Mouse (Mus musculus): ENCODE results near the gene Fbxl18. TPM values are rescaled to one million over a fixed set of nuclear protein-coding genes. Genes with fewer than 3 reads are reported as not detected.
A peak's percentile ranks its signal among the peaks of the same experiment; 100 is the strongest.
"Not testable (repeated sequence)": the region's sequence is repeated elsewhere in the genome, so short reads cannot be mapped to it uniquely, and the experiment has no call there.

Gene Fbxl18
- polyA plus RNA-seq, 1 experiment from 2014 or later = 17.8 TPM

DNA sequence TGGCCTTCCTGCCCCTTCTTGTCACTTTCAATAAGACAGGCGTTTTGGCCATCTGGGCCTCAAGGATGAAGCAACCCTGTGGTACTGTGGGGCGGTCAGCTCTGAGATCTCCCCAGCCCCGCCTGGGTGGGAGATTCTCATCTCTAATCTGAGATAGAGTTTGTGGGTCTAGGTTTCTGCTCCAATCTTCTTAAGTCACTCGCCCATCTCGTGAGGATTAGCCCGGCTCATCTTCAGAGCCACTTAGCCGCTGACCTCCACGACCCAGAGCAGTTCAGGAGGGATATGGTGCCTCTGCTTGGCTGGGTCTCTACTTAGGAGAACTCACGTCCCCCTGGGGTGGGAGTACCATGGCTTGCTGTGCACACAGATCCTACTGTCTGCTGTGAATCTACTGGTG, 44.7 kb downstream of the Fbxl18 start:
- H3K4me2 ChIP-seq = no peak overlapping the region
- no peaks in the 10 kb centered on the region for H3K9me3 ChIP-seq (replicated peaks)
- 73% methylated on average over 9 of the region's 9 CpGs for WGBS
- no peak for ATAC-seq (replicated peaks; ENCODE audit: low FRiP score)
- no peak overlapping the region for H3K9ac ChIP-seq
- no peaks in the 10 kb centered on the region for H3K27me3 ChIP-seq
- H3K4me1 ChIP-seq = no peaks in the 10 kb centered on the region
- H3K4me3 ChIP-seq (replicated peaks) = no peak overlapping the region
- no peaks in the 10 kb centered on the region for H3K36me3 ChIP-seq
- H3K27ac ChIP-seq = no peak overlapping the region

DNA sequence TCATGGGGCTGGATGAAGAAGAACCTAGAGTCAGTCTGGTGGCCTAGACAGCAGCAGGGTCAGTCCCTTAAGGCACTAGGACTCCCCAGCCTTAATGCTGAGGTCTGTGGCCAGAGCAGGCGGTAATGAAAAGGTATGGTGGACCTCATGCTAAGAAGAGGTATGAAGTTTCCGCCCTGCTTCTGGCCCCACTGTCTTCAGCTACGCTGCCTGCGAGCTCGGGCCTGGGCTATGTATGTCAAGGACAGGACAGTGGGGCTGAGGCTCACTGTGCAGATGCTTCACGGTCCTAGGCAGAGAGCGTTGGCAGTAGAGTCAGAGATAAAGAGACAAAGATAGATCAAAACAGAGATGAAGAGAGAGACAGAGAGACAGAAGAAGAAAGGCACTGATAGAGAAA, 46.3 kb downstream of the Fbxl18 start:
- H3K27ac ChIP-seq = no peak overlapping the region
- whole genome bisulfite sequencing = 91% methylated on average over 7 of the region's 7 CpGs
- H3K36me3 ChIP-seq = no peaks in the 10 kb centered on the region
- H3K4me3 ChIP-seq (replicated peaks) = no peak overlapping the region
- H3K27me3 ChIP-seq = no peaks in the 10 kb centered on the region
- H3K9me3 ChIP-seq (replicated peaks) = no peaks in the 10 kb centered on the region
- no peak for ATAC-seq (replicated peaks; ENCODE audit: low FRiP score)
- H3K4me1 ChIP-seq = no peaks in the 10 kb centered on the region
- no peak overlapping the region for H3K4me2 ChIP-seq
- H3K9ac ChIP-seq = no peak overlapping the region

DNA sequence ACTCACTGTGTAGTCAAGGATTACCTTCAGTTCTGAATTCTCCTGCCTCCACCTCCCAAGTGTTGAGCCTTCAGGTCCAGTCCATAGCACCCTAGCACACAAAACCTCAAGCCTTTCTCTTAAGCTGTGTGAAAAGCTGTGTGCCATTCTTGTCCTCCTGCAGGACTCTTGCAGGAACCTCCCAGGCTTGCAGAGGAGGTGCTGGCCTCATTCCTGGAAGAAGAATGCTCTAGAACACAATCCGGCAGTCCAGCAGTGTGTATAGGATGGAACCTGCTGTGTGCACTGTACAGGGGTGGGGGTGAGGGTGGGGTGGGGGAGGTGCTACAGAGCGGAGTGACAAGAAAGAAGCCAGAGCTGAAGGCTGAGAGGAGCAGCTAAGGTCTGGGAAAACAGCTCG, 47.1 kb downstream of the Fbxl18 start:
- no peaks in the 10 kb centered on the region for H3K27me3 ChIP-seq
- no peaks in the 10 kb centered on the region for H3K4me1 ChIP-seq
- no peak for ATAC-seq (replicated peaks; ENCODE audit: low FRiP score)
- H3K9ac ChIP-seq = no peak overlapping the region
- no peak overlapping the region for H3K4me2 ChIP-seq
- H3K9me3 ChIP-seq (replicated peaks) = no peaks in the 10 kb centered on the region
- H3K27ac ChIP-seq = no peak overlapping the region
- H3K36me3 ChIP-seq = no peaks in the 10 kb centered on the region
- 63% methylated on average over 3 of the region's 3 CpGs for WGBS
- H3K4me3 ChIP-seq (replicated peaks) = no peak overlapping the region

DNA sequence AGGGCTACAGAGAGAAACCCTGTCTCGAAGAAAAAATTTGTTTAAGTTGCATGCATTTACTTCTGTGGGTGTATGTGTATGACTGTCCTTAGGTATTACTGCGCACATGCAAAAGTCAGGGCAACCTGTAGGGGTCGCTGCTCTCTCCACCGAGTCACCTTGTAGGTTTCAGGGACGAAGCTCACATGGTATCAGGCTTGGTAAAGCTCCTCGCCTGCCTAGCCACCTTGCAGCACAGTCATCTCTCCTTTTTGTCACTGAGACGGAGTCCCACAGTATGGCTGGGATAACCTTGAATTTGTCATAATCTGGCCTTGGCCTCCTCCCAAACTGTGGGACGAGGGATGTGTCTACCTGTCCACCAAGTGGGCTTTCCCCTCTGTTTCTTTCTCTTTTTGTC, 50.8 kb downstream of the Fbxl18 start:
- Histone ChIP-seq H3K27me3 (no peaks in the 10 kb centered on the region), H3K4me3 (replicated peaks) (no peak overlapping the region), H3K36me3 (no peaks in the 10 kb centered on the region), H3K4me2 (no peak overlapping the region), H3K4me1 (peaks cover 15% of the 10 kb centered on the region), H3K9me3 (replicated peaks) (no peaks in the 10 kb centered on the region), H3K9ac (no peak overlapping the region), H3K27ac (no peak overlapping the region)
- WGBS = 69% methylated on average over 8 of the region's 8 CpGs
- no peak for ATAC-seq (replicated peaks; ENCODE audit: low FRiP score)

DNA sequence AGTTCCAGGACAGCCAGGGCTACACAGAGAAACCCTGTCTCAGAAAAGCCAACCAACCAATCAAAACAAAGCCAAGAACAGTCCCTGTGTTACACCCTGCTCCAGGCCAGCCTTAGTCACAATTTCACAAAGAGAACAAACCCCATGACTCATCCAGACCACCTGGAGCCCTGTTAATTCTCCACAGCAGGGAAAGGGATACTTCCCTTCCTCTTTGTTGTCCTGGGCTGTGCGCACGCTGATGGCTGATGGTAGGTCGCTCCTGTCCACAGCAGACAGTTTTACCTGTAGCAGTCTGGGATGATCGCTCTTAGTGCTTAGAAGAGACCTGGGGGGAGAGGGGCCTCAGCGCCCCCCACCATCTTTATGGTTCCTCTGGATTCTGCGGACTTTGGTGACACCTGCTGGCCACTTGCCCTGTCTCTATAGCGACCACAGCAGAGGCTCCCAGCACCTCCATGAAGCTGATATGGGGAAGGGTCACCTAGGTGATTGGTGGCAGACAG, 53.0 kb downstream of the Fbxl18 start:
- Histone ChIP-seq H3K4me1 (peaks cover 15% of the 10 kb centered on the region), H3K36me3 (no peaks in the 10 kb centered on the region), H3K27me3 (no peaks in the 10 kb centered on the region), H3K9me3 (replicated peaks) (no peaks in the 10 kb centered on the region), H3K4me2 (peak overlapping the region; percentile 19; the same call in 1 of the 2 replicates), H3K27ac (0 out of 2 replicates have a peak overlapping the region, but pooled peaks have one; percentile 10), H3K4me3 (replicated peaks) (no peak overlapping the region), H3K9ac (no peak overlapping the region)
- WGBS = 31% methylated on average over 7 of the region's 7 CpGs
- 0 out of 2 replicates have a peak, but pooled peaks have one; percentile 41 for ATAC-seq (replicated peaks; ENCODE audit: low FRiP score)

DNA sequence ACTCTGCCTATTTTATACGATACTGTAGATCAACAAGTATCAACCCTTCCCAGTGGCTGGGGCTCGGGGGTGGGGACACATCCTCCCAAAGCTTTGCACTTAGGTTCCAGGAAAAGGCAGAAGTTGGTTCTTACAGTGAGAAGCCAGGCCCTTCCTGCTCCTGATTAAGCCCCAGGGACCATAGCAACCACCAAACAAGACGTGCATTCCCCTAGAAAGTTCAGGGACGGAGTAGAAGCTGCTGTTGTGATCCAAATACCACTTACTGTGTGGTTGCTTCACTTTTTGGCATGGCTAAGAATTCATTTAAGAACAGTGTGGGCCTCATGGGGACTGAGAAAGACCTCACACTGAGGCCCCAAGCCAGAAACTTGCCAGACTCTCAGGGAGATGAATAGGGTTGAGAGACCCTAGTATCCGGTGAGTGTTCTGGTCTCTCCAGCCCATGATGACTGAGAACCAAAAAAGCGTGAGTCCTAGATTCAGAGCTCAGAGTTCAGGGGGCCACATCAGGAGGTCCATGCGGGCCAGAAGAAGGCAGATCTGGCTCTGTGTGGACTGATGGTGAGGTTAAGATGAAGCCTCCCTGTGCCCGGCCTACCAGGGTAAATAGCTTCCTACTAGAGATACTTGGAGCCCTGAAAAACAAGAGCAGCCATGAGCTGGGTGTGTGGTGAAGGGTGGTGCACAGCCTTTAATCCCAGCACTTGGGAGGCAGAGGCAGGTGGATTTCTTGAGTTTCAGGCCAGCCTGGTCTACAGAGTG, 53.7 kb downstream of the Fbxl18 start:
- Histone ChIP-seq H3K27me3 (no peaks in the 10 kb centered on the region), H3K27ac (peak overlapping the region; percentile 10; the same call in 1 of the 2 replicates), H3K4me2 (no peak overlapping the region), H3K9ac (no peak overlapping the region), H3K4me1 (peaks cover 15% of the 10 kb centered on the region), H3K9me3 (replicated peaks) (no peaks in the 10 kb centered on the region), H3K4me3 (replicated peaks) (no peak overlapping the region), H3K36me3 (no peaks in the 10 kb centered on the region)
- ATAC-seq (replicated peaks; ENCODE audit: low FRiP score) = no peak
- 66% methylated on average over 8 of the region's 8 CpGs for WGBS

DNA sequence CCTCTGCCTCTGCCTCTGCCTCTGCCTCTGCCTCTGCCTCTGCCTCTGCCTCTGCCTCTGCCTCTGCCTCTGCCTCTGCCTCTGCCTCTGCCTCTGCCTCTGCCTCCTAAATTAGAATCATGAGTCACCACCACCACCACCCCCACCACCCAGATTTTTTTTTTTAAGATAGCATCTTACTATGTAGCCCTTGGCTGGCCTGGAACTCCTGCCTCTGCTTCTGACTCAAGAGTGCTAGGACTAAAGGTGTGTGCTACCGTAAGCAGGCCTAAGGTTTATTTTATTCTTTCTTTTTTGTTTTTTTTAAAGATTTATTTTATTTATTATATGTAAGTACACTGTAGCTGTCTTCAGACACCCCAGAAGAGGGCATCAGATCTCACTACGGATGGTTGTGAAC, 57.8 kb downstream of the Fbxl18 start:
- not testable (repeated sequence) for H3K9me3 ChIP-seq (replicated peaks); H3K27me3 ChIP-seq; ATAC-seq (replicated peaks; ENCODE audit: low FRiP score); H3K4me2 ChIP-seq; H3K9ac ChIP-seq; H3K36me3 ChIP-seq; H3K4me3 ChIP-seq (replicated peaks); H3K27ac ChIP-seq
- WGBS = 96% methylated on average over 2 of the region's 2 CpGs
- peaks cover 15% of the 10 kb centered on the region for H3K4me1 ChIP-seq

DNA sequence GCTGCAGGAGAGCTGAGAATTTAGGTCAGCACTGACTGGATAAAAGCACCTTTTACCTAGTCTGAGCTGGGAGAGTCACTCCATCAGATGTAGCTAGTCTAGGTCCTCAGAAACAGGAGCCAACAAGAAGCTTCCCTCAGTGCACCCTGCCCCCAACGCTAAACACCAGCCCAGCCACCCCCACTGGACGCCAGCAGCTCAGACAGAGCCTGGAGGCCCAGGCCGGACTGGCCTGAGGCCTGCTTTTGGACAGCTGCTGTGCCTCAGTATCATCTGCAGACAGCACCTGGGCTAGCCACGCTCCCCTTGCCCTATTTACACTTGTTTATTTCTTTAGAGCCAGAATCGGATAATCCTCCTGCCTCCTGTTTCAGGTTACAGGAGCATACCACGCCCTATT, 58.3 kb downstream of the Fbxl18 start:
- Histone ChIP-seq H3K9me3 (replicated peaks) (no peaks in the 10 kb centered on the region), H3K27ac (no peak overlapping the region), H3K4me1 (peaks cover 12% of the 10 kb centered on the region), H3K4me3 (replicated peaks) (no peak overlapping the region), H3K27me3 (no peaks in the 10 kb centered on the region), H3K9ac (no peak overlapping the region), H3K4me2 (no peak overlapping the region), H3K36me3 (no peaks in the 10 kb centered on the region)
- 61% methylated on average over 6 of the region's 6 CpGs for WGBS
- ATAC-seq (replicated peaks; ENCODE audit: low FRiP score) = no peak

DNA sequence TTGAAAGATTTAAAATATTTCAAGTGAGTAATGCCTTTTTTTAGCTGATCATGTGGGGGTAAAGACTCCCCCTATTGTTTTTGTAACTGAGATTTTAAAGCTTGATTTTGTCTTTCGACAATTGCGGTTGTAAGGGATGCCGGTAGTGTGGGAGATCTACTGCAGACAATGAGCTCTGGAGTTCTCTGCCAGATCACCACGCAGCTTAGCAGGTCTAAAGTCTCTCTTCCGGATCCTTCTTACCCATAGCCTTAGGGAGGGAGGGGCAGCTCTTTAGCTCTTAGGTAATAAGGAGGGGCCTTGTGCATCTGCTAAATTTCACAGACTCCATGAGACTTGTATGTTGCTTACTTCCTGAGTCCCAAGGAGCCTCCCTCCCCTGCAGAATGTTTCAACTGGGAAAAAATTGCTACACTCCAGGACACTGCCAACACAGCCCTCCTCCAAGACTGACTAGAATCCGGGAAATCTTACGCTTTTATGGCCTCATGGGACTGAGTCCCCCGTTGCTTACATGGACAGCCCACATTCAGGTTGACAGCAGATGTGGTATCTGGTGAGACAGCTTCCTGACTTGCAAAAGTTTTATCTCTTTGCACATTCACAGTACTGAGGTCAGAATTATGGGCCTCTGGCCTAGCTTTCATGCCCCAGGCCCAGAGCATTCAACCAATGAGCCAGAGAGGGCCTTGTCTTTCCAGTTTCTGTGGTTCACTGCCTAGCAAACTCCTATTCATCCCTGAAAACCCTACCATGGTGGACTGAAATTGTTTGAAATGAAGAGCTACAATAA, 61.4 kb downstream of the Fbxl18 start:
- H3K4me1 ChIP-seq = no peaks in the 10 kb centered on the region
- no peak overlapping the region for H3K9ac ChIP-seq
- no peak overlapping the region for H3K27ac ChIP-seq
- H3K27me3 ChIP-seq = no peaks in the 10 kb centered on the region
- H3K4me3 ChIP-seq (replicated peaks) = no peak overlapping the region
- no peaks in the 10 kb centered on the region for H3K9me3 ChIP-seq (replicated peaks)
- no peak for ATAC-seq (replicated peaks; ENCODE audit: low FRiP score)
- no peaks in the 10 kb centered on the region for H3K36me3 ChIP-seq
- 53% methylated on average over 8 of the region's 8 CpGs for WGBS
- H3K4me2 ChIP-seq = no peak overlapping the region

DNA sequence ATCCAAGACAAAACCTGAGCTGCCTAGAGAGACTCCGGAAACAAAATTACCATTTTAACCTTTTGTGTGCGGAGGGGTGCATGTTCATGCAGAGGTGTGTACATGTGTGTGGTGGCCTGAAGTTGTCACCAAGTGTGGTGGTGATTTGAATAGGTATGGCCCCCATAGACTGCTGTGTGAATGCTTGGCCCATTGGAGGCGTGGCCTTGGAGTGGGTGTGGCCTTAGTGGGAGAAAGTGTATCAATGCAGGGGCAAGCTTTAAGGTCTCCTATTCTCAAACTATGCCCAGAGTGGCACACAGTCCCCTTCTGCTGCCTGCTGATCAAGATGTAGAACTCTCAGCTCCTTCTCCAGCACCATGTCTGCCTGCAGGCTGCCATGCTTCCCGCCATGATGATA, 69.1 kb downstream of the Fbxl18 start:
- Histone ChIP-seq H3K36me3 (no peaks in the 10 kb centered on the region), H3K9ac (no peak overlapping the region), H3K4me3 (replicated peaks) (no peak overlapping the region), H3K27ac (no peak overlapping the region; the same call in 1 of the 2 replicates), H3K9me3 (replicated peaks) (no peaks in the 10 kb centered on the region), H3K4me2 (no peak overlapping the region), H3K4me1 (peaks cover 40% of the 10 kb centered on the region), H3K27me3 (no peaks in the 10 kb centered on the region)
- 81% methylated on average over 4 of the region's 4 CpGs for whole genome bisulfite sequencing
- no peak for ATAC-seq (replicated peaks; ENCODE audit: low FRiP score)

DNA sequence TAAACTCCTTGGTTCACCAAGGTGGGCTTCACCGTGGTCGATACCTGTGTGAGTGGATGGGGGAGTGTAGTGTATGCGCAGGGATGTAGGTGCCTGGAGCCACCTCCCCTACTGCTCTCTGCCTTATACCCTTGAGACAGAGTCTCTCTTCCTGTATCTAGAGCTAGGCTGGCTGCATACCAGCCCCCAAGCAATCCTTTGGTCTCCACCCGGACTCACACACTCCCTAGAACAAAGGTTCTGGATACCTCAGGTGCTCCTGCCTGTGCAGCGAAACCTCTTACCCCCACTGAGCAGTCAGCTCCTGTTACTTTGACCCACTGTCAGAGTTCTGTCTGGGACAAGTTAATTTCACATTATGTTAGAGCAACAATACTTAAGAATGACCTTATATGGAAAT, 69.6 kb downstream of the Fbxl18 start:
- H3K9me3 ChIP-seq (replicated peaks) = no peaks in the 10 kb centered on the region
- no peak overlapping the region for H3K4me2 ChIP-seq
- peaks cover 40% of the 10 kb centered on the region for H3K4me1 ChIP-seq
- WGBS = 80% methylated on average over 5 of the region's 5 CpGs
- no peaks in the 10 kb centered on the region for H3K27me3 ChIP-seq
- peak overlapping the region; percentile 22; the same call in 1 of the 2 replicates for H3K27ac ChIP-seq
- H3K36me3 ChIP-seq = no peaks in the 10 kb centered on the region
- no peak for ATAC-seq (replicated peaks; ENCODE audit: low FRiP score)
- H3K4me3 ChIP-seq (replicated peaks) = no peak overlapping the region
- no peak overlapping the region for H3K9ac ChIP-seq

DNA sequence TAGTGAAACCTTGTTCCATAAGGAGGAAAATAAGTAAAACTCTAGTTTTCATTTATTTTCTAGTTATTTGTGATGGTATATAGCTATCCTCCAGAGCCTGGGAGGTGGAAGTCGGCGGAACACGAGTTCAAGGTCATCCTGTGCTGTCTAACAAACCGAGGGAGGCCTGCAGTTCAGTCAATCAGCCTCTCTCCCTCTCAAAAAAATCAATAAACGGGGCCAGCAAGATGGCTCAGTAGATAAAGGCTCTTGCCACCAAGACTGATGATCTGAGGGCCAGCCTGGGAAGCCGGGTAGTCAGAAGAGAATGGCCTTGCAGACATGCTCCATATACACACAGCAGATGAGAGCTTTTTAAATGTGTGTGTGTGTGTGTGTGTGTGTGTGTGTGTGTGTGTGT, 71.1 kb downstream of the Fbxl18 start:
- WGBS = 26% methylated on average over 6 of the region's 6 CpGs
- no peak for ATAC-seq (replicated peaks; ENCODE audit: low FRiP score)
- H3K4me2 ChIP-seq = peak overlapping the region; percentile 80
- no peaks in the 10 kb centered on the region for H3K27me3 ChIP-seq
- peak overlapping the region; percentile 95 for H3K4me3 ChIP-seq (replicated peaks)
- H3K9me3 ChIP-seq (replicated peaks) = no peaks in the 10 kb centered on the region
- peak overlapping the region; percentile 90 for H3K9ac ChIP-seq
- peaks cover 40% of the 10 kb centered on the region for H3K4me1 ChIP-seq
- H3K36me3 ChIP-seq = no peaks in the 10 kb centered on the region
- H3K27ac ChIP-seq = peak overlapping the region; percentile 100

Data from kidney, embryonic 15.5 days (tissue).